Mouse (Mus musculus) erythroblast, adult 5-6 weeks (primary cell): Measurements from ENCODE around the gene Tomm40l. TPM values are rescaled to one million over a fixed set of nuclear protein-coding genes. Genes with fewer than 3 reads are reported as not detected.

ENCODE experiments used
- ATAC-seq: replicated peaks from 2 replicates; pipeline ENCODE4 v1.8.0; 2016; ENCODE audit warnings: moderate number of reproducible peaks, mild to moderate bottlenecking, moderate TSS enrichment, inconsistent platforms; ENCODE audit not compliant: poor library complexity, low FRiP score, severe bottlenecking
- total RNA-seq, 2 experiments: library from RNA; stranded (forward) in 1 of 2; stranded (reverse) in 1 of 2; fragments of 150-400 nt in 1 of 2; fragments of 200-764, 138-1000 nt in 1 of 2; gene quantifications; 2 replicates each; pipeline versions ENCODE4 v1.2.3 to v1.2.4; 2015 to 2017; ENCODE audit warnings: low replicate concordance in 2 of 2

The Tomm40l gene
- 4.0 and 4.2 TPM in 2 replicates for total RNA-seq (2015; ENCODE audit: low replicate concordance)
- total RNA-seq (2017; ENCODE audit: low replicate concordance), result 2.2 and 2.6 TPM in 2 replicates

GRCm38 (mm10) chr1:171222238-171223155, at the start of gene Tomm40l:
Gene Tomm40l, minus strand, starts transcription at chr1:171222514.
- ATAC-seq, result peak; percentile 94

- ATAC-seq, result no peak
Observed at GRCm38 (mm10) chr1:171272086-171272485, 49.8 kb upstream of the Tomm40l start.

DNA sequence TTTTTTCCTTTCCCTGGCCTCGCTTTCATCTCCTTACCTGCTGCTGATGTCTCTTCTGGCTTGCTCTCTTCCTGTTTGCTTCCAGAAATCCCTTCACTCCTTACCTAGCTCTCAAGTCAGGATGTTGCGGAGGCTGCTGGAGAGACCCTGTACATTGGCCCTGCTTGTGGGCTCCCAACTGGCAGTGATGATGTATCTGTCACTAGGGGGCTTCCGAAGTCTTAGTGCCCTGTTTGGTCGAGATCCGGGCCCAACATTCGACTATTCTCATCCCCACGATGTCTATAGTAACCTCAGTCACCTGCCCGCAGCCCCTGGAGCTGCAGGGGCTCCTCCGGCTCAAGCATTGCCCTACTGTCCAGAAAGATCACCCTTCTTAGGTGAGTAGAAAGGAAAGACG, 49.3 kb upstream of the Tomm40l start:
- ATAC-seq, result no peak

GRCm38 (mm10) chr1:171271196-171271595, 48.9 kb upstream of the Tomm40l start:
- no peak for ATAC-seq

DNA sequence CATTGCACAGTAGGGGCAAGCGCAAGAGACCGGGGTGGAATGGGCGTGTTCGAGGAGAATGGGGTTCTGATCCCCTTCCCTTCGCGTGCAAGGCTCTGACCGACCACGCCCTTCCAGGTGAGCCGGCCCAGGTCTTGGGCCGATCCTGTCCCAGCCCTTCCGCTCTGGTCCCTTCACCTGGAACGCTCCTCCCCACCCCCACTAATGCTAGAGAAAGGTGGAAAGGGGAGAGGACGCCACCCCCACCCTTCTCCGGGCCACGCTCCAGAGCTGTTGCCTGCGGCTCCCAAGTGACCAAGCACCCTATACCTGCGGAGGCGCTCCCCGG, 48.2 kb upstream of the Tomm40l start:
- peak; percentile 56 for ATAC-seq

- peak; percentile 95 for ATAC-seq
Observed at GRCm38 (mm10) chr1:171269848-171270572, 47.7 kb upstream of the Tomm40l start, which contains the start of gene B4galt3. Gene B4galt3, plus strand, starts transcription at chr1:171270328.

GRCm38 (mm10) chr1:171268341-171268740, 46.0 kb upstream of the Tomm40l start:
- no peak for ATAC-seq

GRCm38 (mm10) chr1:171265971-171266744, 43.8 kb upstream of the Tomm40l start:
- no peak for ATAC-seq

- ATAC-seq, result peak; percentile 78; the same call in 1 of the 2 replicates
Observed at GRCm38 (mm10) chr1:171263666-171264461, 41.5 kb upstream of the Tomm40l start.

DNA sequence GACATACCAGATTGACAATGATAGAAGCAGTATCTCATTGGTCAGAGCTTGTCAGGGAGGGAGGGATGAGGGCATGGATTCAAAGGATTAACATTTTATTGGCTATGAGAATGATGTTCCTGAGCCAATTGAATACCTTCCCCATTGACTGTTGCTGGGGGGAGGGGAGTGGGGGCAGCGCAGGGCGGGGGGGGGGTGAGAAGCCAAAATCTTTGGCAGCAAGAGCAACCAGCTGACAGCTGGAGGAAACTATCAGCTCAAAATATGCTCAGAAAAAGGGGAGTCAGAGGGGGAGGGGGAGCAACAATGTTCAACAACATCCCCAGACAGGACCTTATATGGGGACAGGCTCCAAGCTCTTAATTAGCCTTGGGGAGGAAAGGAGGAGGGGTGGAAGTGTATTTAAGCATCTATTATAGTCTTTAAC, 40.9 kb upstream of the Tomm40l start:
- no peak for ATAC-seq

GRCm38 (mm10) chr1:171262594-171263130, 40.3 kb upstream of the Tomm40l start:
- no peak for ATAC-seq

DNA sequence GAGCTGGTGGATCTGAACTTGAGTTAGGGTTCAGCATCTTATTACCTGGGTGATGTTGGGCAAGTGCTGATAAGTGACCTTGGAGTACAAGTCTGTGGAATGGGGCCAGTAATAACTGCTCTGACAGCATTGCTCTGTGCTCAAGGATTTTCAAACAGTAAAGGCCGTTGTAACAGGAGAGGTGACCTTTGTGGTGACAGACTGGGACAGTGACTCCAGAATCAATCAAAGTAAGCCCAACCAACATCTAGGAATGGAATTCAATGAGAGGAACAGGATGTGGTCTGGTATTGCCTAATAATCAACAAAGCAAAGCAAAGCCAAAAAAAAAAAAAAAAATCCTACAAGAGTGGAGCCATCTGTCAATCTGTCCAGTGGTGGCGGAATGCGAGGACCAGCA, 38.0 kb upstream of the Tomm40l start:
- no peak for ATAC-seq

DNA sequence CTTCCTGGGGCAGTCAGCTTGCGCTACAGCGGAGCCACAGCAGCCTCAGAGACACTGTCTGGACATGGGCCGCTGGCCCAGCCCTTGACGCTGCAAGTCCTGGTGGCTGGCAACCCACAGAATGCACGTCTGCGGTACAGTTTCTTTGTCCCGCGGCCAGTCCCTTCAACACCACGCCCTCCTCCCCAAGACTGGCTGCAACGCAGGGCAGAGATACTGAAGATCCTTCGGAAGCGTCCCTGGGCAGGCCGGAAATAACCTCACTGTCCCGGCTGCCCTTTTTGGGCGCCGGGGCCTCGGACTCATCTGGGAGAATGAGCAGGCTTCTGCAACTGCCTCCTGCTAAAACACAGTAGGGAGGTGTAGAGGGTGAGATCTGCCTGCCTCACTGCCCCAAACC, 36.6 kb upstream of the Tomm40l start:
- ATAC-seq, result no peak

GRCm38 (mm10) chr1:171257781-171258180, 35.5 kb upstream of the Tomm40l start:
- ATAC-seq, result no peak

DNA sequence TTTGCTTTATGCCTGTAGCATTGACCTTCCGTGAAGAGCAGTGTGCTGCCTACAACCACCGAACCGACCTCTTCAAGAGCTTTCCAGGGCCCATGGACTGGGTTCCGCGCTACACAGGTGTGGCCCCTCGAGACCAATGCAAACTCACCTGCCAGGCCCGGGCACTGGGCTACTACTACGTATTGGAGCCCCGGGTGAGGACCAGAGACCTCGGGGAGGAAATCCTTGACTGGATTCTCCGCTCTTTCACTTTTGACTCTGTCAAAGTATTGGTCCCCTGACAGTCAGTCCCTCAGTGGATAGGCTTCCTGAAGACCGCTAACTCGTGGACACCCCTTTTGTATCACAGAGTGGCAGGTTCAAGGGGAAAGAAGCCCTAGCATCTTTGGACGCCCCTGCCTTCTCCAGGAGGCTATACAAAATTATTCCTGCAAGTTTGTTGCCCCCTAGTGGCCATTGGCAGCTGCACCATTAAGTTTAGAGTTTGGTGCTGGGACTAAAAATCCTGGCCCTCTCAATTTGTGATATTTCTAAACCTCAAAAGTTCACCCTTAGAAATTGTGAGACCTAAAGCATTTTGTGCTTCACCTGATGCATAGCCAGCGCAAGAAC, 34.7 kb upstream of the Tomm40l start:
- ATAC-seq, result peak; percentile 70

DNA sequence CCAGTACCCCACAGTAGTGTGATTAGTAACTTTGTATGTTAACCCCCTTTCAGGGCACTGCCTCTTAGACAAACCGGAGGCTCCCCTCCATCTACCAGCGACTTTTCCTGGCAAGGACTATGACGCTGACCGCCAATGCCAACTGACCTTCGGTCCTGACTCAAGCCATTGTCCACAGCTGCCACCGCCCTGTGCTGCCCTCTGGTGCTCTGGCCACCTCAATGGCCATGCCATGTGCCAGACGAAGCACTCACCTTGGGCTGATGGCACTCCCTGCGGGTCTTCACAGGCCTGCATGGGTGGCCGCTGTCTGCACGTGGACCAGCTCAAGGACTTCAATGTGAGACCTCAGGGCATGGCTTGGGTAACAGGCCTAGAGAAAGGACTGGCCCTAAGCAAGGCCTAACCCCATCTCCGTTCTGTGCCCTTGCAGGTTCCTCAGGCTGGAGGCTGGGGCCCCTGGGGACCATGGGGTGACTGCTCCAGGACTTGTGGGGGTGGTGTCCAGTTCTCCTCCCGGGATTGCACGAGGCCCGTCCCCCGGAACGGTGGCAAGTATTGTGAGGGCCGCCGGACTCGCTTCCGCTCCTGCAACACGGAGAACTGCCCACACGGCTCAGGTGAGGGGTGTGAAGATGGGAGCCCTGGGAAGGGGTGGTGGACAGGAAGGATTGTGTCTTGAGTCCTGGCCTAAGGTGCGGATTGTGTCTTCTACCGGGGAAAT, 33.9 kb upstream of the Tomm40l start:
- no peak for ATAC-seq

- ATAC-seq, result no peak
Observed at GRCm38 (mm10) chr1:171252415-171252814, 30.1 kb upstream of the Tomm40l start.
